Mouse (Mus musculus): Measurements from ENCODE around the gene Dnttip1.

GRCm38 (mm10) chr2:164790451-164790850 lies 44.7 kb downstream of the Dnttip1 start:
- TF ChIP-seq CTCF (IDR thresholded peaks at IDR 0.05; ENCODE audit: low read depth) (no peak), EP300 (IDR thresholded peaks at IDR 0.05; ENCODE audit: low read depth) (no peak)

Measured in liver, embryonic 14.5 days (tissue).